Mouse (Mus musculus): ENCODE measurements around the gene Fam161a. TPM values are rescaled to one million over a fixed set of nuclear protein-coding genes. Genes with fewer than 3 reads are reported as not detected.

The Fam161a gene
- total and polyA plus RNA-seq, 2 experiments, result 1.0 to 3.8 TPM

GRCm38 (mm10) chr11:22991218-22991835 lies 16.0 kb upstream of the Fam161a start:
- peak overlapping the region; percentile 73 for H3K9ac ChIP-seq (ENCODE audit: low read depth, low read length)
- H3K4me1 ChIP-seq (ENCODE audit: control insufficient read depth, insufficient read depth, low read length), result peaks cover 7% of the 10 kb centered on the region
- H3K79me2 ChIP-seq (ENCODE audit: control insufficient read depth, insufficient read depth, low read length), result peaks cover 15% of the 10 kb centered on the region
- peaks cover 22% of the 10 kb centered on the region for H3K36me3 ChIP-seq (ENCODE audit: control insufficient read depth, insufficient read depth, low read length)
- H3K27me3 ChIP-seq (ENCODE audit: control insufficient read depth, insufficient read depth, low read length), result no peaks in the 10 kb centered on the region
- no peak overlapping the region for H3K27ac ChIP-seq (replicated peaks; ENCODE audit: insufficient read depth, low read depth, low read length)
- DNase-seq (ENCODE audit: extremely low read depth, low read depth, low spot score), result no peak
- 6% methylated on average over 14 of the region's 14 CpGs for WGBS
- TF ChIP-seq CTCF (IDR thresholded peaks at IDR 0.05; ENCODE audit: low read depth, low read length) (no peak), POLR2A (IDR thresholded peaks at IDR 0.05; ENCODE audit: extremely low read depth, insufficient read depth, low read length) (no peak)
- H3K4me3 ChIP-seq (ENCODE audit: insufficient read depth, low read depth, low read length), result peak overlapping the region; percentile 81

GRCm38 (mm10) chr11:22994271-22994670 lies 13.1 kb upstream of the Fam161a start:
- Histone ChIP-seq H3K9ac (ENCODE audit: low read depth, low read length) (no peak overlapping the region), H3K4me1 (ENCODE audit: control insufficient read depth, insufficient read depth, low read length) (peaks cover 7% of the 10 kb centered on the region), H3K27ac (replicated peaks; ENCODE audit: insufficient read depth, low read depth, low read length) (no peak overlapping the region), H3K36me3 (ENCODE audit: control insufficient read depth, insufficient read depth, low read length) (peaks cover 42% of the 10 kb centered on the region), H3K79me2 (ENCODE audit: control insufficient read depth, insufficient read depth, low read length) (peaks cover 15% of the 10 kb centered on the region), H3K27me3 (ENCODE audit: control insufficient read depth, insufficient read depth, low read length) (no peaks in the 10 kb centered on the region), H3K4me3 (ENCODE audit: insufficient read depth, low read depth, low read length) (no peak overlapping the region)
- WGBS, result 78% methylated on average over 2 of the region's 2 CpGs
- TF ChIP-seq POLR2A (IDR thresholded peaks at IDR 0.05; ENCODE audit: extremely low read depth, insufficient read depth, low read length) (no peak), CTCF (IDR thresholded peaks at IDR 0.05; ENCODE audit: low read depth, low read length) (no peak)
- no peak for DNase-seq (ENCODE audit: extremely low read depth, low read depth, low spot score)

GRCm38 (mm10) chr11:22995461-22995860 lies 11.9 kb upstream of the Fam161a start:
- no peak for DNase-seq (ENCODE audit: extremely low read depth, low read depth, low spot score)
- no peak for TF ChIP-seq POLR2A (IDR thresholded peaks at IDR 0.05; ENCODE audit: extremely low read depth, insufficient read depth, low read length)
- Histone ChIP-seq H3K36me3 (ENCODE audit: control insufficient read depth, insufficient read depth, low read length) (peaks cover 54% of the 10 kb centered on the region), H3K27me3 (ENCODE audit: control insufficient read depth, insufficient read depth, low read length) (no peaks in the 10 kb centered on the region), H3K27ac (replicated peaks; ENCODE audit: insufficient read depth, low read depth, low read length) (no peak overlapping the region), H3K79me2 (ENCODE audit: control insufficient read depth, insufficient read depth, low read length) (peaks cover 15% of the 10 kb centered on the region), H3K9ac (ENCODE audit: low read depth, low read length) (no peak overlapping the region), H3K4me3 (ENCODE audit: insufficient read depth, low read depth, low read length) (no peak overlapping the region), H3K4me1 (ENCODE audit: control insufficient read depth, insufficient read depth, low read length) (peaks cover 7% of the 10 kb centered on the region)
- WGBS, result 93% methylated on average over 4 of the region's 4 CpGs

DNA sequence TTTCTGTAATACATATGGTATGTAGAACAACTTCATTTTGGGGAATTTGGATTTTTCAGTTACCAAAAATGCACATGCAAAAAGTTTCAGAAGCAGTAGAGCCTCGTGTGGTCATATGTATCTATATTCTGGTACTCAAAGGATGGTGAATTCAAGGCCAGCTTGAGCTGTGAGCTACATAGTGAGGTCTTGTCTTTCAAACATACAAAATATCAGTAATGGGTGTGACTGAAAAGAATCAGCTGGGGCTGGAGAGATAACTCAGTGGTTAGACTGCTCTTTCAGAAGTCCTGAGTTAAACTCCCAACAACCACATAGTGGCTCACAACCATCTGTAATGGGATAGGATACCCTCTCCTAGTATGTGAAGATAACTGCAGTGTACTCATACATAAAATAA lies 9.0 kb upstream of the Fam161a start:
- Histone ChIP-seq H3K36me3 (ENCODE audit: control insufficient read depth, insufficient read depth, low read length) (peaks cover 76% of the 10 kb centered on the region), H3K27me3 (ENCODE audit: control insufficient read depth, insufficient read depth, low read length) (no peaks in the 10 kb centered on the region), H3K4me3 (ENCODE audit: insufficient read depth, low read depth, low read length) (no peak overlapping the region), H3K9ac (ENCODE audit: low read depth, low read length) (no peak overlapping the region), H3K4me1 (ENCODE audit: control insufficient read depth, insufficient read depth, low read length) (no peaks in the 10 kb centered on the region), H3K27ac (replicated peaks; ENCODE audit: insufficient read depth, low read depth, low read length) (no peak overlapping the region), H3K79me2 (ENCODE audit: control insufficient read depth, insufficient read depth, low read length) (peaks cover 2% of the 10 kb centered on the region; the same call in 1 of the 2 replicates)
- no peak for TF ChIP-seq POLR2A (IDR thresholded peaks at IDR 0.05; ENCODE audit: extremely low read depth, insufficient read depth, low read length)
- no peak for TF ChIP-seq CTCF (IDR thresholded peaks at IDR 0.05; ENCODE audit: low read depth, low read length)
- WGBS, result 78% methylated on average over 1 of the region's 1 CpGs
- DNase-seq (ENCODE audit: extremely low read depth, low read depth, low spot score), result no peak

- Histone ChIP-seq H3K4me1 (ENCODE audit: control insufficient read depth, insufficient read depth, low read length) (peaks cover 2% of the 10 kb centered on the region; the same call in 1 of the 2 replicates), H3K4me3 (ENCODE audit: insufficient read depth, low read depth, low read length) (no peak overlapping the region), H3K27ac (replicated peaks; ENCODE audit: insufficient read depth, low read depth, low read length) (no peak overlapping the region), H3K9ac (ENCODE audit: low read depth, low read length) (no peak overlapping the region), H3K27me3 (ENCODE audit: control insufficient read depth, insufficient read depth, low read length) (no peaks in the 10 kb centered on the region), H3K36me3 (ENCODE audit: control insufficient read depth, insufficient read depth, low read length) (peaks cover 40% of the 10 kb centered on the region), H3K79me2 (ENCODE audit: control insufficient read depth, insufficient read depth, low read length) (no peaks in the 10 kb centered on the region)
- 96% methylated on average over 1 of the region's 1 CpGs for WGBS
- TF ChIP-seq POLR2A (IDR thresholded peaks at IDR 0.05; ENCODE audit: extremely low read depth, insufficient read depth, low read length) (no peak), CTCF (IDR thresholded peaks at IDR 0.05; ENCODE audit: low read depth, low read length) (no peak)
- DNase-seq (ENCODE audit: extremely low read depth, low read depth, low spot score), result no peak
Observed at GRCm38 (mm10) chr11:23005276-23005675, 2.1 kb upstream of the Fam161a start.

DNA sequence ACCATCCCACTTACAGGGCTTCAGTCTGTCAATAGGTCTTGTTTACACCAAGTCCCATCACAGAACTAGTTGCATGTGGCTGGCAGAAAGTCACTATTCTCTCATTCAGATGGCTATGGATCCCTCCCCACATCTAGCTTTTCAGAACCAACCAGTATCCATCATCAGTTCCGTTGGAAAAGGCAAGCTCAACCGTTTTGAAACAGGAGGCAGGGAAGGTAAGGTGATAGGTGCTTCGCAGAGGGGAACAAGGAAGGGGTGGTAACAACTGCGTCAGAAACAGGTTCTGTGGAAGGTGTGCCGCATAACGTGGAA lies 208 bp upstream of the Fam161a start:
- H3K79me2 ChIP-seq (ENCODE audit: control insufficient read depth, insufficient read depth, low read length), result no peaks in the 10 kb centered on the region
- 4% methylated on average over 6 of the region's 6 CpGs for WGBS
- H3K4me1 ChIP-seq (ENCODE audit: control insufficient read depth, insufficient read depth, low read length), result peaks cover 2% of the 10 kb centered on the region; the same call in 1 of the 2 replicates
- H3K4me3 ChIP-seq (ENCODE audit: insufficient read depth, low read depth, low read length), result no peak overlapping the region
- H3K36me3 ChIP-seq (ENCODE audit: control insufficient read depth, insufficient read depth, low read length), result peaks cover 24% of the 10 kb centered on the region
- no peak overlapping the region for H3K9ac ChIP-seq (ENCODE audit: low read depth, low read length)
- H3K27ac ChIP-seq (replicated peaks; ENCODE audit: insufficient read depth, low read depth, low read length), result no peak overlapping the region
- TF ChIP-seq CTCF (IDR thresholded peaks at IDR 0.05; ENCODE audit: low read depth, low read length), result no peak
- no peak for TF ChIP-seq POLR2A (IDR thresholded peaks at IDR 0.05; ENCODE audit: extremely low read depth, insufficient read depth, low read length)
- DNase-seq (ENCODE audit: extremely low read depth, low read depth, low spot score), result peak; percentile 25
- no peaks in the 10 kb centered on the region for H3K27me3 ChIP-seq (ENCODE audit: control insufficient read depth, insufficient read depth, low read length)
